Mouse (Mus musculus): ENCODE results near the gene Erv3.

Gene Erv3

DNA sequence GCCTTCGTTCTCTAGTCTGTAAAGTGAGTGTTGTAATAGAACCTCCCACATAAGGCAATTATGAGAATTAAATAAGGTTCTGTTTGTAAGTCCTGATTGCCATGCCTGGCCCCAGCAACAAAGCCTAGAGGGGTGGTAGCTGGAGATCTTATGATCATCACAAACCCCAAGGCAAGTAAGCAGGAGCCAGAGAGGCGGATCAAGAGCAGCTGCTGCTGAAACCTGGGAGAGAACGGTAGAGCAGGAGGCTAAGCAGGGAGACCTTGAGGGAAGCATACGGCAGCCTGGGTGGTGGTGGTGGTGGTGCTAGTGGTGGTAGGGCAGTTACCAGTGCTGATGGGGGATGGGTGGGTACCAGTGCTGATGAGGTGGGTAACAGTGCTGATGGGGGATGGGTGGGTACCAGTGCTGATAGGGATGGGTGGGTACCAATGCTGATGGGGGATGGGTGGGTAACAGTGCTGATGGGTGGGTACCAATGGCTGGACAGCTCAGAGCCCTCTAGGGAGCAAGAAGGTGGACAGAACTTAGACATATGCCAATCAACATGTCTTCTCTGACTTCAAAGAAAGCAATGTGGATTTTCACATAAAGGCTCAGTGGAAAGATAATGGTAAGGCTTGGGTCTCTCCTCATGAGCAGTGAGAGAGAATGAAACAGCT lies 32.4 kb downstream of the Erv3 start:
- in situ Hi-C loops (cut with MboI; ENCODE audit: unreplicated experiment in 2 of 2), result loop anchor here (5.0 to 10.0 kb wide), 3 partner anchors 58 to 668 kb away; no protein-coding TSS in a partner anchor

DNA sequence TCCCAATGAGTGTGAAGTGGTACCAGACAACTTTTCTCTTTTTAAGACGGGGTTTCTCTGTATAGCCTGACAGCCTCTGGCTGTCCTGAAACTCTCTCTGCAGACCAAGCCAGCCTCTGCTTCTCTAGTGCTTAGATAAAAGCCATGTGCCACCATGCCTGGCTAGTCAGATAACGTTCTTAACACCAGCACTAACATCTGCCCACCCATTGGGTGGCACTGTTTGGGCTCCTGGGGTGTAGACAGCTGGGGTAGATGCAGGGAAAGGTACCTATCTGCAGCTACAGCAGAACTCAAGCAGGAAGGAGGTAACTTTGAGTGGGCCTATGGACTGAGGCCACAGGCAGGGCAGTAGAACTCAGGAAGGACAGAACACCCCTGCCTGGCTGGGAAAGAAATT lies 34.0 kb downstream of the Erv3 start:
- in situ Hi-C loops (cut with MboI; ENCODE audit: unreplicated experiment in 2 of 2), result loop anchor here (5.0 to 10.0 kb wide), 3 partner anchors 59 to 669 kb away; no protein-coding TSS in a partner anchor

DNA sequence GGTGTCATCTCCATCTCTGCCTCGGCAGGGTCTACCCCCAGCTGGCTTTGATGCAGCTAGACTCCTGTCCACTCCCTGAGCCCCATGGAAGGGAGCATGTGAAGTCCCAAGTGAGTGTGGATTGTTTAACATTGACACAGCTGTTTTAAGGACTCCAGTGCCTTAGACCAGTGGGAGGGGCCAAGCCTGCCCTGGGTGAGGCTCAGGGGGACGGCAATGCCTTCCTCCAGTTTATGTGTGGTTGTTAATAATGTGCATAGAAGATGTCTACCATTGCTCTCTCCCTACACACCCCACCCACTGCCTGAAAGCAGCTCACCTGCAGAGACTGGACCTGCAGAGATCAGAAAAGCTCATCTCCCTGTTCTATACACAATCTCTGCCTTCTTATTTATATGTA lies 35.6 kb downstream of the Erv3 start:
- in situ Hi-C loops (cut with MboI; ENCODE audit: unreplicated experiment in 2 of 2), result loop anchor here (5.0 to 25.0 kb wide), 9 partner anchors 61 to 1088 kb away; no protein-coding TSS in a partner anchor

DNA sequence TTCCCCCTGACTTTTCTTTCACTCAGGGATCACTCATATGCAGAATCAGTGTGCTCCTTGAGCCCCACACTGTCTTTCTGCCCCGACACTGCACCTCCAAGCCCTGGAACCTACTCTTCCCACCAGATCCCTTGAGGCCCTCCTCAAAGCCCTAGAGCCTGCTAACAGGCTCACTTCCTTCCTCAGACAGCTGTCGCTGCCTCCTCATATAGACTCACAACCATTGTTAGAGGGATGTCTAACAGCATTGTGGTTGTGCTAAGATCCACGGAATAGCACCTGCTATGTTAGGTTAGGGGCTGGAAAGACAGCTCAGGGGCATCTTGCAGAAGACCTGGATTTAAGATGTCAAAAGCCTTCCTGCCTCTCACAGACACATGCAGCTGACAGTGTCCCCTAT lies 37.1 kb downstream of the Erv3 start:
- in situ Hi-C loops (cut with MboI; ENCODE audit: unreplicated experiment in 2 of 2), result loop anchor here (5.0 to 25.0 kb wide), 9 partner anchors 62 to 1090 kb away; no protein-coding TSS in a partner anchor

DNA sequence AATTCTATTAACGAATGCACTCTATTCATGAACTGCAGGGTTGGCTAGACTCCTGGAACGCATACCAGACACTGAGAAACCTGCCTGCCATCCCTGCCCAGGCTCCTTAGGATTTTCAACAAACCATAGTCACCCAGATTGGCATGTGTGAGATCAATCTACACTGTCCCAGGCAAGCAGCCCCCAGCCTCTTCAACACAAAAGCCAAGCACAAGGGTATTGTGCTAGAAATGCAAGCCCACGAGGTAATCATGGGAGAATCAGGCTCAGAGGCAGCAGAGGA lies 37.9 kb downstream of the Erv3 start:
- in situ Hi-C loops (cut with MboI; ENCODE audit: unreplicated experiment in 2 of 2), result loop anchor here (5.0 to 25.0 kb wide), 9 partner anchors 63 to 1091 kb away; no protein-coding TSS in a partner anchor

DNA sequence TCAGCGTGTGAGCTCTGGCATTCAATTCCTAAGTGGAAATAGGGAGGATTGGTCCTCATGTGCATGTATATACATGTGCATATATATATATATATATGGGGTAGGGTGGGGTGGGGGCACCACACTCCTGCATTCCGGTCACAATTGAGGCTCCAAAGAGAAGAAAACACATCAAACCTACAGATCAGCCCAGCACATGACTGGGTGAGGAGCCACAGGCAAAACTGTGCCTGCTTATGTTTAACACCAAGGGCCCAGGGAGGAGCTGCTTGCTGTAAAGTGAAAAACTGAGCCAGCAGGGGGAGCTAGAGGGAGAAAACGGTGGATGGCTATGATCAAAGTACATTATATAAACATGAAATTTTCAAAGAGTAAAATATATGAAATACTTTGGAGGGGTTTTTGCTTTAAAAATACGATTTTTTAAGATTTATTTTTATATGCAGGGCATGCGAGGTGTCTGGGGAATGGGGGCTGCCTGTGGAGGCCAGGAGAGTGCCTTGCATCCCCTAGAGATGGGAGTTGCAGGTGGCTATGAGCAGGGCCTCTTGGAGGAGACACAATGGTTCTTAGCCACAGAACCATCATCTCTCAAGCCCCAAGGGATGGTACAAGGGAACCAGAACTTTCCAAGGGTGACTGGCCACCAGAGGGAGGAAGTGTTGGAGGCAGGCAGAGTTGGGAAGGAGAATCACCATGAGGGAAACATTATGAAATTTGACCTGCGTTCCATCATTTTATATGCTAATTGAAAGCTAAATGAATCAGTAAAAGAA lies 38.4 kb downstream of the Erv3 start:
- in situ Hi-C loops (cut with MboI; ENCODE audit: unreplicated experiment in 2 of 2), result loop anchor here (5.0 to 25.0 kb wide), 9 partner anchors 64 to 1091 kb away; no protein-coding TSS in a partner anchor

DNA sequence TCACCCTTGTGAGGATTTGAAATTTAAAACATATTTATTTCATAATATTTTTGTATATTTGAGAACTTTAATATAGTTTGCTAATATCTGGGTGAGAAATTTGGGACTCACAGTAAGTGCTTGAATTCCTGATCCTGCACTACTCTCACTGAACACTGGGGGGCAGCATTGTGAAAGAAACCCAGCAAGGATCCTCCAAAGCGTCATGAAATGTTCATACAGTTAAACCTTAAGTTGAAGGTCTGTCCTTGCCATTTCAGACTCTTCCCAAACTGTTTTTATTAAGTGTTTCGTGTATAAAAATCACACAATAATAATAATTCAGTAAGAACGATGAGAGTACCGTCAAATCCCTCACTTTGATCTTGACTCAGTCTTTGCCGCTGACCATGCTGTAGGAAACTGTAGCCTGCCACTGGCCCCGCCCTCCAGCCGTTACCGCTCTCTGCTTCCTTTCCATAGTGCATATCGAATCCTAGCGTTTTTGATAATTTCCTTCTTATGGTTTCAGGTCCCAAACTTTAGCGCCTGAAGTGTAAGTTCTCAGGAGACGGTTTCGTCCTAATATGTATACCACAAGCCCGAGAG lies 39.4 kb downstream of the Erv3 start:
- in situ Hi-C loops (cut with MboI; ENCODE audit: unreplicated experiment in 2 of 2), result loop anchor here (5.0 to 25.0 kb wide), 9 partner anchors 65 to 1092 kb away; no protein-coding TSS in a partner anchor

DNA sequence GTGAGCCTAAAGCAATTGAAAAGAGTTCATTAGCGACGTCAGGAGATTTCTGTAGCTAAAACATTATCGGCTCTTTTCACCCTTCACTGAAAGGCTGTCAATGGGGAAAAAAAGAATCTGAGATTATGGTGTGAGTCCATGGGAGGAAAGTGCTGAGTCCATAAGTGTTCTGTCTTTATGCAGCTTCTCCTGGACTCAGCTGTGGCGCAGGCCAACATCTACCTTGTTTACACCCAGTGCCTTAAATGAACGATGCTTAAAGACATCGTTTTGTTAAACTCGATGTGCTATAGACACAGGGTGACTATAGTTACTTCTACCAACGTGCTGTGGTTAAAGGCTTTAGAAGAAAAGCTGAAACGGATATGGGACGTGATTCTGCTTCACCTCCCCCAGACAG lies 45.2 kb downstream of the Erv3 start:
- in situ Hi-C loops (cut with MboI; ENCODE audit: unreplicated experiment in 2 of 2), result loop anchor here (5.0 to 25.0 kb wide), 8 partner anchors 270 to 1098 kb away; no protein-coding TSS in a partner anchor

DNA sequence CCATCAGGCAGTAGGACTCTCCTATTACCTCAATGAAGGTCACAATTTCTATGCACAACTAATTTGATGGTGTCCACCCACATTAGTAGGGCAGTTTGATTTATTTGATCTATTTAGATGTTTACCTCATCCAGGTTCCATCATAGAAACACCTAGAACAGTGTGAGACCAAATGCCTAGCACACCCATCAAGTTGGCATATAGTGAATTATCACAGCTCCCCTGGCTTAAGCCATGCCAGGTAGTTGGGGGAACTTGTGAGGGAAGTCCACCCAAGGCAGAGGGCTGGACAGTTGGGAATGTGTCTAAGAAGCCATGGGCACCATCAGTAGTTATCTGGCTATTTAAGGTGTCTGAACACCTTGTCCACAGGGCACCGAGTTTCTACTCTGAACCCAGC lies 46.1 kb downstream of the Erv3 start:
- in situ Hi-C loops (cut with MboI; ENCODE audit: unreplicated experiment in 2 of 2), result loop anchor here (5.0 to 25.0 kb wide), 8 partner anchors 269 to 1099 kb away; no protein-coding TSS in a partner anchor

DNA sequence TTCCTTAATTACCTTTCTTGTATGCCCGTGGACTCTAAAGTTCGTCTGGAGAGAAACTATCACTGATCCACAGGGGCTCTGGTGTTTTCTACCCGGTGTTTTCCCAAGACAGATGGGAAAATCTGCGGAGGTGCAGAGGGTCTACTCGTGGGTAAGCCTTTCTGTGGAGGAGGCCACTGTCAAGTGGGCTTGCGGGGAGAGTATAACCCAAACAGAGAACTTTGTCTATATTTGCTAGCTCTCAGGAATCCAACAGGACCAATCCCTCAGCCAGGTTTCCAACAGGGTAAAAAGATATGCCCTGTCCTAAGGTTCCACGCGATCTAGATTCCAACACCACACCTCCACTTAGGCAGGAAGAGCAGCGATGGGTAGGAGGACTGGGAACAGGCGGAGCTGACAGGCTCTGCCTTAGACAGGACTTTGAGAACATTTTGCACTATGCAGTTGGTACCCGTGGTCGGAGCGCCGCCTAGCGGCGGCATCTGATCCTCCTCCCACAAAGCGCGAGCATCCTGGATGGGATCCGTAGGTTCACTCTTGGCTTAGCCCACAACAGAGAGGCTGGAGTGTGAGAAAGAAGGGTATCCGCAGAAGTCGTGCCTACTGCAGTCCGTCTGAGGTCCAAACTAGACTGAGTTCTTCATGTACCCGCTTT lies 46.9 kb downstream of the Erv3 start:
- in situ Hi-C loops (cut with MboI; ENCODE audit: unreplicated experiment in 2 of 2), result loop anchor here (5.0 to 25.0 kb wide), 8 partner anchors 268 to 1100 kb away; no protein-coding TSS in a partner anchor

DNA sequence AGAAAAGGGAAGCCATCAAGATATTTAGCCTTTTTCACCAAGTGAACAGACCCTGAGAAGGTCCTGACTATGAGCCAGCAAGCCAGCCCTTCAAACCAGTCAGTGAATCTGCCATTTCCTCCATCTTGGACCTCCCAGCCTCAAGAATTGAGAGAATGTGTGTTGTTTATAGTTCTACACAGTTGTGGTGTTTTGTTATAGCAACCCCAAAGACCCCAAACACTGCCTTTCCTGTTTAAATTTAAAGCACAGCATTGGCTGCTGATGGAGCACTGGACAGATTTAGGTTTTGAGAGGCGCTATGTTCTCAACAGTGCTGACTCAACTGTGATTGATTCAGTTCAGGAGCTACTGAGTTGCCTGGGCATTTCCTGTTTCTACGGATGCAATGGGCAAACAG lies 47.9 kb downstream of the Erv3 start:
- in situ Hi-C loops (cut with MboI; ENCODE audit: unreplicated experiment in 2 of 2), result loop anchor here (5.0 to 25.0 kb wide), 8 partner anchors 267 to 1101 kb away; no protein-coding TSS in a partner anchor

DNA sequence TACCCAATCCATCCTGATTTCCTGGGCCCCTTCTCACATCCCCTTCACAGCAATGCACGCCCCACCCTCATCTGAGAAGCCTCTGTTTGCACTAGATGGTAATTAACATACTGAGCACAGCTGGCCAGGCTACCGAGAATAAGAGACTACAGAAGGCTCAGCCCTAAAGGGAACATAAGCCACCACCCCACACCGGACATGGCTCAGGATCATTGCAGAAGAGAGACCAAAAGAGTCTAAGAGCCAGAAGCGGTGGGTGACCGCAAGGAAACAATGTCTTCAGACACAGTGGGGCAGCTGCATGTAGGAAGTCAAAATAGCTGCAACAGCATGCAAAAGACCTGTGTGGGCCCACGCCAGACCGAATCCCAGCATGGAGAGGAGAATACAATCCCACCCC lies 50.7 kb downstream of the Erv3 start:
- in situ Hi-C loops (cut with MboI; ENCODE audit: unreplicated experiment in 2 of 2), result loop anchor here (25.0 kb wide), 4 partner anchors 678 to 1103 kb away; no protein-coding TSS in a partner anchor

DNA sequence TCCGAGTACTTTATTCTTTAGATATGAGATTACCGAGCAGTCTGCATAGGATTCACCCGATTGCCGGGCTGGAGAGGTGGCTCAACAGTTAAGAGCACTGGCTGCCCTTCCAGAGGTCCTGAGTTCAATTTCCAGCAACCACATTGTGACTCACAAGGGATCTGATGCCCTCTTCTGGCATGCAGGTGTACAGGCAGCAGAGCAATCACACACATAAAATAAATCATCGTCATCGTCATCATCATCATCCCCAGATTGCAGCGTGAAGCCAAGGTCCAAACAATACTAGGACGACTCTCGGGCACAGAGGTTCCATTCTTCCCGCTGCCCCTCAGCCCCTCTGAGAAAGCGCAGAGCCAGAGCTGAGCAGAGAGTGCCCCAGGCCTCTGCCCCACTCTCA lies 51.9 kb downstream of the Erv3 start:
- in situ Hi-C loops (cut with MboI; ENCODE audit: unreplicated experiment in 2 of 2), result loop anchor here (25.0 kb wide), 4 partner anchors 680 to 1105 kb away; no protein-coding TSS in a partner anchor

DNA sequence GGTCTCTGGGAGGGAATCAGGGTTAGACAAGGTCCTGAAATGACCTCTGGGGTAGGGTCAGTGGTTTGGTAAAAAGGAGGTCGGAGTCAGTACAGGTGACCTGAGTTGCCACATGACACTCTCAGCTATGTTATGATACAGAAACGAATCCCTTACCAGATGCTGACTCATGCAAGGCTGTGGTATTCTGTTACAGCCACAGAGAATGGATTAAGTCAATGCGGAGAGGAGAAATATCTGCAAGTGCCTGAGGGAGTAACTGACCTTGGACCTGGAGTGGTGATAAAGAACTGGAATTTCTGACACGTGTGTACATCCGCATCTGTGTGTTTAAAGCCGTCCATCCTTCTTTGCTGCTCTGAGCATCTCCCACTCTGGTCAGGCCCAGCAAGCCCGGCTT lies 52.7 kb downstream of the Erv3 start:
- in situ Hi-C loops (cut with MboI; ENCODE audit: unreplicated experiment in 2 of 2), result loop anchor here (25.0 kb wide), 4 partner anchors 680 to 1105 kb away; no protein-coding TSS in a partner anchor

DNA sequence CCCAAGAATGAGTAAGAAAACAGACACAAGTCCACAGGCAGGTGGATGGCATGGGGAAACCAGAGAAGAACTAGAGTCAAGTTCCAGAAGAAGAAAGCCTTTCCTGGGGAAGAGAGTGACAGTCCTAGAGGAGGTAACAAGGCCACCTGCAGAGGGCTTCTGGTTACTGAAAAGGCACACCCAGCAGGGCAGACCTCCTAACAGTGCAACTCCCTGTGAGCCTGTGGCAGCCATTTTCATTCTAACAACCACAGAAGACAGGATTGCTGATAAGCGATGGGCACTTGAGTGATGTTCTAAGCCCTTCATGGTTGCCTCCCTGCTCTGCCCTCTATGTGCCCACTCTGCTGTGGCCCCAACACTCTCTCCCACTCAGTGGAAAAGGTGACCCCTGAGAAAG lies 54.2 kb downstream of the Erv3 start:
- in situ Hi-C loops (cut with MboI; ENCODE audit: unreplicated experiment in 2 of 2), result loop anchor here (25.0 kb wide), 4 partner anchors 682 to 1107 kb away; no protein-coding TSS in a partner anchor

DNA sequence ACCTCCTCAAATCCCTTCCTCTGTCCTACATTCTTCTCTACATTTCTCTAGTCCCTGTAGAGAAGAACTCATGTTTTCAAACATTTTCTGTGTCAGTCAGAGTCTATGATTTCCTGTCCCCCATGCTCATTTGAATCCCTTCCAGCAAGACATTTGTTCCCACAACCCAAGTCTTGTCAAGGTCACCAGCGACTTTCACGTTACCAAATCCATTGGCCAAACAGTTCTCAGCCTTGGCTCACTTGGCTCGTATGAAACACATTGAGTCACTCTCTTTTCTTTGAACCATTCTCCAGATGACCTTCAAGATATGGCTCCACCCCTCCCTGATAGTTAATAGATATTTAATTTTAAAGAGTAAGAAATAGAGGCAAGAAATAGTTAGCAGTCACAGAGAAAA lies 55.7 kb downstream of the Erv3 start:
- in situ Hi-C loops (cut with MboI; ENCODE audit: unreplicated experiment in 2 of 2), result loop anchor here (25.0 kb wide), 4 partner anchors 684 to 1108 kb away; no protein-coding TSS in a partner anchor

Data from v-Abl transformed pro-B cells (cell line).